ENCODE assay signal across 8 mouse cellular contexts in the genomic region with DNA sequence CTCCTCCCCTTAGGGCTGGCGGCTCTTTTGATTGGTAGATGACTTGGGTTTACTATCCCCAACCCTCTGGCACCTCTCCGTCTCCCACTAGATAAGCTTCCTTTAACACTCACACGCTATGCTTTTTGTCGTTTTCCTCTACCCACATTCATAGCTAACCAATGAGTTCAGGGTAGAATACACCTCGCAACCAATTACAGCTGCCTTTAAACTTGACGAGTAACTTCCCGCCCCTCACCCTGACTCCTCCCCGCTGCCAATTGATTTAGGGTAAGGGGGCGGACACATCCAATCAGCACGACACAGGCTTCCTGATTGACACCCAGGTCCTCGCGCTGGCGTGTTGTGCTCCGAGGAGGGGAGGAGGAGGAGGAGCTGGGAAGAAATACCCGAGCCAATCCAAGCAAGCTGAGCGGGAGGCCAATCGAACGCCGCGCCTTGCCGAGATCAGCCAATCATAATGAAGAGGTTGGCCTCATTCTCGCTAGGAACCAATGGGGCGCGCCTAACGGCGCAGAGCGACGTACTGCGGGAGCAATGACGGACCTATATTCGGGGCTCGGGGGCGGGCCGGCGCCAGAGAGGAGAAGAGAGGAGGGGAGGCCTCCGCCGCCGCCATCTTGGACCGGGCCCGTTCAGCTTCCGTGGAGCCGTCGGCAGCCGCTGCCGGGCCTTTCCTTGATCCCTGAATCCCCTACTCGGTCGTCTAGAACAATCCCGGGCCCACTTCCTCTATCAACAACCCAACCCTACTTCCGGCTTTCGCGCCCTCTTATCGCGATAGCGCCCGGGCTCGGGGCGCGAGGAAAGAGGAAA. TPM values are rescaled to one million over a fixed set of nuclear protein-coding genes. Genes with fewer than 3 reads are reported as not detected.
DNase-seq lines count a peak whose midpoint lies in the region; ATAC-seq lines count a peak whose summit lies in the region.

A gene (plus strand): TSS at position 597 of the 816 bp plus-strand sequence.

- H3K36me3 ChIP-seq in lung, embryonic 16.5 days (ENCODE audit: control insufficient read depth, insufficient read depth, low read length), result peaks cover 10% of the 10 kb centered on the region

- no peaks in the 10 kb centered on the region for H3K27me3 ChIP-seq in lung, embryonic 16.5 days (ENCODE audit: control insufficient read depth, insufficient read depth, low read depth, low read length)

- H3K9ac ChIP-seq in lung, embryonic 16.5 days (ENCODE audit: low read length), result peak within 1 kb of the TSS; percentile 97

- H3K4me1 ChIP-seq in lung, embryonic 16.5 days (replicated peaks; ENCODE audit: control insufficient read depth, insufficient read depth, low read length), result peaks cover 33% of the 10 kb centered on the region

- peak within 1 kb of the TSS; percentile 99 for H3K27ac ChIP-seq in lung, embryonic 16.5 days (ENCODE audit: low read length)

- peak within 1 kb of the TSS; percentile 93 for H3K4me2 ChIP-seq in lung, embryonic 16.5 days (ENCODE audit: low read depth, low read length)

- peak; percentile 92 to 93 for ATAC-seq in hematopoietic stem cell, adult 5-6 weeks (replicated peaks in 1 of 2; ENCODE audit: insufficient read depth in 1 of 2, low FRiP score in 2 of 2, low TSS enrichment in 1 of 2, low read depth in 1 of 2, poor library complexity in 2 of 2, severe bottlenecking in 2 of 2)
- ATAC-seq in lung, embryonic 16.5 days (ENCODE audit: low read depth), result peak; percentile 98

- DNase-seq in MEL-GATA-1-ER (ENCODE audit: extremely low read depth, low read depth), result peak; percentile 99
- DNase-seq in cerebellum, adult 8-10 months, result peak; percentile 98
- DNase-seq in forelimb bud, embryonic 11.5 days (ENCODE audit: low read depth, low spot score), result peak; percentile 99
- DNase-seq in layer of hippocampus, adult 9-10 months (ENCODE audit: low spot score), result peak; percentile 98
- peak; percentile 89 for DNase-seq in ovary, postnatal 10 days (ENCODE audit: low spot score)
- peak; percentile 95 to 99 for DNase-seq in thymus, postnatal 10 days (ENCODE audit: low spot score in 2 of 2)

- H3K4me3 ChIP-seq in lung, embryonic 16.5 days (ENCODE audit: low read length), result peak within 1 kb of the TSS; percentile 98

- 0% methylated on average over 57 of the region's 58 CpGs for WGBS in lung, embryonic 16.5 days

- no peaks in the 10 kb centered on the region for H3K9me3 ChIP-seq in lung, embryonic 16.5 days (ENCODE audit: control insufficient read depth, low read length)

RNA-seq across cellular contexts. Expression of the gene that starts here (rescaled TPM):
- 20.8 and 22.3 TPM in 2 replicates for total RNA-seq in hematopoietic stem cell, adult 5-6 weeks (2017)
- polyA plus RNA-seq in lung, embryonic 16.5 days (2015; fragmentation: Nextera tagmentation; extraction: Ambion mirVana), result 52.6 and 66.3 TPM in 2 replicates

Comparison
In these comparisons a context has a peak if more than half of its experiments do, and no peak if none do; other contexts are left out.
1. Peak in every context shown above with its lines: DNase-seq, ATAC-seq, H3K4me3 ChIP-seq and H3K27ac ChIP-seq.